Mouse (Mus musculus): ENCODE measurements around the gene Vav3. TPM values are rescaled to one million over a fixed set of nuclear protein-coding genes. Genes with fewer than 3 reads are reported as not detected.
"Not testable (repeated sequence)": the region's sequence is repeated elsewhere in the genome, so short reads cannot be mapped to it uniquely, and the experiment has no call there.

Gene Vav3
- polyA plus RNA-seq, 1 experiment from 2014 or later = 19.7 TPM

DNA sequence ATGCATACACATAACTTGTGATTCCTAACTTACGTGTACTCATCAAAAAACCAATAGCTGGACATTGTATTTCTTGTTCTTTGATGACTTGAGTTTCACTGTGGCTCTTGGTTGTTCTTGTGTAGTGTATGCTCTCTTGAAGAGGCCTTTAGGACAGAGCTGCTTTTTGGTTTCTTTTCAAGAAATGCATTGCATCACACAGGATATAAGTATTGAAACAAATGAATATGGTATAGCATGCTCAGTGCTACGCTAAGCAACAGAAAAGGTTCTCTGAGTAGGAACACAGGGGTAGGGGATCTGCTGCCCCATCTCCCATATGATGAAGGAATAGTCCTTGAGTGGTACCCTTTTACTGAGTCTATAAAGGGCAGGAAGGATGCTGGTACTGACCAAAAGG is 98.1 kb downstream of the Vav3 start:
- Histone ChIP-seq H3K27me3 (replicated peaks; ENCODE audit: control insufficient read depth, insufficient read depth, low read length) (no peaks in the 10 kb centered on the region), H3K36me3 (ENCODE audit: control insufficient read depth, insufficient read depth, low read length) (no peaks in the 10 kb centered on the region), H3K9me3 (ENCODE audit: control insufficient read depth, low read length) (no peaks in the 10 kb centered on the region), H3K4me2 (ENCODE audit: low read depth, low read length) (no peak overlapping the region), H3K4me3 (ENCODE audit: low read depth, low read length) (no peak overlapping the region), H3K27ac (replicated peaks; ENCODE audit: low read depth, low read length) (no peak overlapping the region), H3K4me1 (ENCODE audit: control insufficient read depth, insufficient read depth, low read length) (no peaks in the 10 kb centered on the region), H3K9ac (ENCODE audit: low read depth, low read length) (no peak overlapping the region)
- 93% methylated on average over 2 of the region's 2 CpGs for WGBS
- no peak for DNase-seq (ENCODE audit: low spot score)
- ATAC-seq (ENCODE audit: low read depth) = no peak

DNA sequence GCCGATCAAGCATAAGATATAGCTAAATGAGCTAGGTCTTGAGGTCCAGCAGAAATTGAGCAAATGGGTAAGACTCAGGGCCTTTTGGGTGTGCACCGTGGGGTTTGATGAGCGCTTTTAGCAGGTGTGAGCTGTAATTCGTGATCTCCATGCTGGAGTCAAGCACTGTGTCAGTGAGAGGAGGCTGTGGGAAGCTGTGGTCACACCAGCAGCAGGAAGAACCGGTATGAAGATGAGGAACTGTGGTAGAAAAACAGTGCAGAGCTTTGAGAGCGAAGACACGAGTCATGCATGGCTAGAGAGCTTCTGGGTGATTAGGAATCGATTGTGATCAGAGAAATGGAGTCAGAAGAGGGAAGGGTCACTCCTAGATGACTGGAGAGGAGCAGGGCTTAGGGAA is 98.8 kb downstream of the Vav3 start:
- no peaks in the 10 kb centered on the region for H3K27me3 ChIP-seq (replicated peaks; ENCODE audit: control insufficient read depth, insufficient read depth, low read length)
- no peaks in the 10 kb centered on the region for H3K9me3 ChIP-seq (ENCODE audit: control insufficient read depth, low read length)
- H3K9ac ChIP-seq (ENCODE audit: low read depth, low read length) = no peak overlapping the region
- no peak for DNase-seq (ENCODE audit: low spot score)
- no peak overlapping the region for H3K4me2 ChIP-seq (ENCODE audit: low read depth, low read length)
- WGBS = 79% methylated on average over 8 of the region's 8 CpGs
- ATAC-seq (ENCODE audit: low read depth) = no peak
- H3K36me3 ChIP-seq (ENCODE audit: control insufficient read depth, insufficient read depth, low read length) = no peaks in the 10 kb centered on the region
- H3K27ac ChIP-seq (replicated peaks; ENCODE audit: low read depth, low read length) = no peak overlapping the region
- no peak overlapping the region for H3K4me3 ChIP-seq (ENCODE audit: low read depth, low read length)
- H3K4me1 ChIP-seq (ENCODE audit: control insufficient read depth, insufficient read depth, low read length) = no peaks in the 10 kb centered on the region

DNA sequence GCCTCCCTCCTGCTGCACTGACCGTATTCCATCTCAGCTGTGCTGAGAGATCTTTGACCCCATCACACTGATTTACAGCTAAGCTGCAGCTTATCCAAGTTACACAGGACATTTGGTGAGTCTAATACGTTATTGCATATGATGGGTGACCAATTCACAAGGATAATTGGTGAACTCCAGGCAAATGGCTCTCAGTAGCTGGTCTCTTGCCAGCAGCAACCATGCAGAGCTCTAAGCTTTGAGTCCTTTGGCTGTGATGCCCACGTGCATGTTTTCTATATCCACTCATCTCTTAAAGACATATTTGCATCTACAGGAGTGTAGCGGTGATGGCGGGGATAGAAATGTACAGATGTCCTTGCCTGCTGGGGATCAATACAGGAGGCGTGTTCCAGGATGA is 99.5 kb downstream of the Vav3 start:
- no peaks in the 10 kb centered on the region for H3K27me3 ChIP-seq (replicated peaks; ENCODE audit: control insufficient read depth, insufficient read depth, low read length)
- no peaks in the 10 kb centered on the region for H3K9me3 ChIP-seq (ENCODE audit: control insufficient read depth, low read length)
- no peak overlapping the region for H3K27ac ChIP-seq (replicated peaks; ENCODE audit: low read depth, low read length)
- DNase-seq (ENCODE audit: low spot score) (no peak), ATAC-seq (ENCODE audit: low read depth) (no peak)
- no peak overlapping the region for H3K9ac ChIP-seq (ENCODE audit: low read depth, low read length)
- H3K36me3 ChIP-seq (ENCODE audit: control insufficient read depth, insufficient read depth, low read length) = no peaks in the 10 kb centered on the region
- no peaks in the 10 kb centered on the region for H3K4me1 ChIP-seq (ENCODE audit: control insufficient read depth, insufficient read depth, low read length)
- H3K4me2 ChIP-seq (ENCODE audit: low read depth, low read length) = no peak overlapping the region
- no peak overlapping the region for H3K4me3 ChIP-seq (ENCODE audit: low read depth, low read length)
- WGBS = 81% methylated on average over 6 of the region's 6 CpGs

DNA sequence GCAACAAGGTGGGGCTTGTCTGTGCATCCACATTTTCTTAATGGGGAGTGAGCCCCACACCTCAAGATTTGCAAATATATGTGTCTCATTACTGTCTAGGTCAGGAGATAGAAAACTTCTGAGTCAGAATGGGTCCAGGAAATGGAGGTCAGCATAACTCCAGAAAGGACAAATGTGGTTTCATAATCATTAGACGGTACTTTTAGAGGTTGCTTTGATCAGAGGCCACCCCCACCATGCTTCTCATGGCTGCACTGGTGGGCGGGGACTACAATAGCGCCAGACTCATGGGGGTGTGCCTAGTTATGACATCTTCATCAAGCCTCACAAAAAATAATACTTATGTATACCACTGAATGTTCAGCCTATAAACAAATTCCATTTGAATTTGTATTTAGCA is 103.6 kb downstream of the Vav3 start:
- H3K4me3 ChIP-seq (ENCODE audit: low read depth, low read length) = no peak overlapping the region
- H3K27ac ChIP-seq (replicated peaks; ENCODE audit: low read depth, low read length) = no peak overlapping the region
- 83% methylated on average over 3 of the region's 3 CpGs for WGBS
- DNase-seq (ENCODE audit: low spot score) (no peak), ATAC-seq (ENCODE audit: low read depth) (no peak)
- H3K27me3 ChIP-seq (replicated peaks; ENCODE audit: control insufficient read depth, insufficient read depth, low read length) = no peaks in the 10 kb centered on the region
- no peaks in the 10 kb centered on the region for H3K36me3 ChIP-seq (ENCODE audit: control insufficient read depth, insufficient read depth, low read length)
- no peak overlapping the region for H3K4me2 ChIP-seq (ENCODE audit: low read depth, low read length)
- no peaks in the 10 kb centered on the region for H3K4me1 ChIP-seq (ENCODE audit: control insufficient read depth, insufficient read depth, low read length)
- H3K9me3 ChIP-seq (ENCODE audit: control insufficient read depth, low read length) = no peaks in the 10 kb centered on the region
- no peak overlapping the region for H3K9ac ChIP-seq (ENCODE audit: low read depth, low read length)

DNA sequence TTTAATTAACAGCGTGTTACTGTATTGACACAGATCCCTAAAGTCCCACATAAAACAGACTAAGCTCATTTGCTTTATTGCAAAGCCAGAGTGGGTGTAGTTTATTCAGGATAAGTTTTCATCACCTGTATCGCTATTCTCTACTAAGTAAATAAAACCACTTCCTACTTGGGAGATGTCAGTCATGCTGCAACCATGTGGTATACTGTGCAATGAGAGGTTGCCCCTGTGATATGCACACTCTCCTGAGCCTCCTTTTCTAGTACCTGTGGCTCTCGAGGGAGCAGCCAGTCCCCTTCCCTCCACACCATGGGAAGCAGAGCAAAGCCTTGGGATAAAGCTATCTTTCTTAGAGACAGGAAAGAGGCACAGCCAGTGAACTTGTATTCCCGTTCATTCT is 106.5 kb downstream of the Vav3 start:
- H3K27ac ChIP-seq (replicated peaks; ENCODE audit: low read depth, low read length) = no peak overlapping the region
- ATAC-seq (ENCODE audit: low read depth) (no peak), DNase-seq (ENCODE audit: low spot score) (no peak)
- H3K27me3 ChIP-seq (replicated peaks; ENCODE audit: control insufficient read depth, insufficient read depth, low read length) = no peaks in the 10 kb centered on the region
- no peak overlapping the region for H3K4me3 ChIP-seq (ENCODE audit: low read depth, low read length)
- H3K36me3 ChIP-seq (ENCODE audit: control insufficient read depth, insufficient read depth, low read length) = no peaks in the 10 kb centered on the region
- H3K9me3 ChIP-seq (ENCODE audit: control insufficient read depth, low read length) = no peaks in the 10 kb centered on the region
- no peaks in the 10 kb centered on the region for H3K4me1 ChIP-seq (ENCODE audit: control insufficient read depth, insufficient read depth, low read length)
- no peak overlapping the region for H3K9ac ChIP-seq (ENCODE audit: low read depth, low read length)
- H3K4me2 ChIP-seq (ENCODE audit: low read depth, low read length) = no peak overlapping the region
- 67% methylated on average over 4 of the region's 4 CpGs for WGBS

DNA sequence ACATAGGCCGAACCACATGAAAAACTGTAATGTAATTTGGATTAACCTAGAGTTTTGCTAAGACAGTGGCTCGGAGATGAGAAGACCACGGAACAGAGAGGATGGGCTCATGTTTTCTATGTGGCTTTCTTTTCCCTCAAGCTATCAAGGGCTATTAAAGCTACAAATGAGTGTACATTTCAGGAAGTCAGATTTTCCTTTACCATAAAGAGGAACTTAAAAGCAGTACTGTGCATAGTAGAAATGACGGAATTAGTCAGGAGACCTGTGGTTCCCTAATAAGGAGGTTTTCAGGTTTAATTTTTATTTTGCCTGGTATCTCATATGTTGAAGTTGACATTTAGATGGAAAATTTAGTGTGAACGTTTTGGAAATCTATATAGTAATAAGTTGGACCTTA is 107.8 kb downstream of the Vav3 start:
- not testable (repeated sequence) for H3K4me3 ChIP-seq (ENCODE audit: low read depth, low read length)

DNA sequence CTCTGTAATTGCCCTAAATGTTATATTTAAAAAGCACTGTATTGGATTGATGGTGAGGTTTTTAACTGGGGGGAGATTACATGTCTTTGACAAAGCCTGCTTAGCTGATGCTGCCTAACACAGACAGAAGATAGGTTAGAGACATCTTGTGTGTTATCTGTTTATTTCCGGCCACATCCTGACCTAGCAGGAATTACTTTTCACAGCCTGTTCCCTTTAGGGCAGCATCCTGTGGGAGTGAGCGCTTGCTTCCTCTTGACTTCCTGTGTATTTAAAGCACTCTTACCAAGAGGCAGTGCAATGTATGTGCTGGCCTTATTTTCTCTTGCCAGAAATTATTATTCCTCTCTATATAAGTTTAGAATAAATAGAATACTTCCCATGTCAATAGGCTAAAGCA is 111.5 kb downstream of the Vav3 start:
- H3K4me3 ChIP-seq (ENCODE audit: low read depth, low read length) = no peak overlapping the region
- 55% methylated on average over 2 of the region's 2 CpGs for WGBS
- no peaks in the 10 kb centered on the region for H3K36me3 ChIP-seq (ENCODE audit: control insufficient read depth, insufficient read depth, low read length)
- no peak overlapping the region for H3K9ac ChIP-seq (ENCODE audit: low read depth, low read length)
- ATAC-seq (ENCODE audit: low read depth) = no peak
- H3K27me3 ChIP-seq (replicated peaks; ENCODE audit: control insufficient read depth, insufficient read depth, low read length) = no peaks in the 10 kb centered on the region
- no peaks in the 10 kb centered on the region for H3K4me1 ChIP-seq (ENCODE audit: control insufficient read depth, insufficient read depth, low read length)
- H3K27ac ChIP-seq (replicated peaks; ENCODE audit: low read depth, low read length) = no peak overlapping the region
- H3K9me3 ChIP-seq (ENCODE audit: control insufficient read depth, low read length) = no peaks in the 10 kb centered on the region
- no peak overlapping the region for H3K4me2 ChIP-seq (ENCODE audit: low read depth, low read length)
- no peak for DNase-seq (ENCODE audit: low spot score)

More for the DNA sequence above, 107.8 kb downstream of the Vav3 start:
- not testable (repeated sequence) for H3K27ac ChIP-seq (replicated peaks; ENCODE audit: low read depth, low read length); H3K4me2 ChIP-seq (ENCODE audit: low read depth, low read length); H3K27me3 ChIP-seq (replicated peaks; ENCODE audit: control insufficient read depth, insufficient read depth, low read length); H3K9ac ChIP-seq (ENCODE audit: low read depth, low read length); ATAC-seq (ENCODE audit: low read depth); H3K9me3 ChIP-seq (ENCODE audit: control insufficient read depth, low read length); H3K36me3 ChIP-seq (ENCODE audit: control insufficient read depth, insufficient read depth, low read length); DNase-seq (ENCODE audit: low spot score); H3K4me1 ChIP-seq (ENCODE audit: control insufficient read depth, insufficient read depth, low read length)
- 76% methylated on average over 5 of the region's 5 CpGs for WGBS

DNA sequence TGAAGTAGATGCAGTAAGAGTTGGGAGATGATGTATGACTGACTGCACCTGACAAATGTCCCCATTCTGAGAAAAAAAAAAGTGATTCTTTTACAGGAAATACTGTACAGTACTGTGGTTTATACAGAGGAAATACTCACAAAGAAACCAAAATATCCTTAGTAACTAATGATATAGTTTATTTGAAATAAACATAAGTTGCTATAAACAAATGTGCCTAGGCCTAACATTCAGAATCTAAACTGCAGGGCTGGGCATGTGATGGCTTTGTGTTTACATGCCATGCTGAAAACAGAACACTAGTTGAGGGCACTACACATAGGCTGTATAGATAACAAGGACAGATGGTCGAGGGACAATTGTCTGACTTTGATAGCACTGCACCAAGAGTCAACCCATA is 114.2 kb downstream of the Vav3 start:
- ATAC-seq (ENCODE audit: low read depth) = no peak
- H3K9ac ChIP-seq (ENCODE audit: low read depth, low read length) = no peak overlapping the region
- no peaks in the 10 kb centered on the region for H3K9me3 ChIP-seq (ENCODE audit: control insufficient read depth, low read length)
- no peak overlapping the region for H3K4me2 ChIP-seq (ENCODE audit: low read depth, low read length)
- DNase-seq (ENCODE audit: low spot score) = no peak
- no peaks in the 10 kb centered on the region for H3K27me3 ChIP-seq (replicated peaks; ENCODE audit: control insufficient read depth, insufficient read depth, low read length)
- H3K36me3 ChIP-seq (ENCODE audit: control insufficient read depth, insufficient read depth, low read length) = no peaks in the 10 kb centered on the region
- 60% methylated on average over 1 of the region's 1 CpGs for WGBS
- H3K27ac ChIP-seq (replicated peaks; ENCODE audit: low read depth, low read length) = no peak overlapping the region
- H3K4me1 ChIP-seq (ENCODE audit: control insufficient read depth, insufficient read depth, low read length) = no peaks in the 10 kb centered on the region
- H3K4me3 ChIP-seq (ENCODE audit: low read depth, low read length) = no peak overlapping the region

DNA sequence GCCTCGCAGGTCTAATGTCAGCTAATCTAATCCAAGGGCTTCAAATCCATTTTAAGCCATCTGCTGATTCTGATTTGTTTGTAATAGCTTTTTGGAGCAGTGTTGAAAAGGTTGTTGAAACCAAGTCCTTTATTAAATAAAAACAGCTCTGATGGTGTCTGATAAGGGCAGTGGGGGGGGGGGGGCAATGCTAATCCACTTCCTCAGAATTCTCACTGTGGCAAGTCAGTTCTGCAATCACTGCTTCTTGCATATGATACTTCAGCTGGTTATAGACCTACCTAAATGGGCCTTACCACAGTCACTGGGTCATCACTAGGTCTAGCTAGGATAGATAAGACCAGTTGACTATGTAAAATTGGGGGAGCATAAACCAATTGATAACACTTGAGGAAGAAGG is 115.9 kb downstream of the Vav3 start:
- no peak overlapping the region for H3K4me3 ChIP-seq (ENCODE audit: low read depth, low read length)
- no peak overlapping the region for H3K9ac ChIP-seq (ENCODE audit: low read depth, low read length)
- no peaks in the 10 kb centered on the region for H3K4me1 ChIP-seq (ENCODE audit: control insufficient read depth, insufficient read depth, low read length)
- no peak for DNase-seq (ENCODE audit: low spot score)
- no peaks in the 10 kb centered on the region for H3K27me3 ChIP-seq (replicated peaks; ENCODE audit: control insufficient read depth, insufficient read depth, low read length)
- no peaks in the 10 kb centered on the region for H3K9me3 ChIP-seq (ENCODE audit: control insufficient read depth, low read length)
- H3K27ac ChIP-seq (replicated peaks; ENCODE audit: low read depth, low read length) = no peak overlapping the region
- WGBS = 82% methylated on average over 1 of the region's 1 CpGs
- no peak for ATAC-seq (ENCODE audit: low read depth)
- no peak overlapping the region for H3K4me2 ChIP-seq (ENCODE audit: low read depth, low read length)
- H3K36me3 ChIP-seq (ENCODE audit: control insufficient read depth, insufficient read depth, low read length) = no peaks in the 10 kb centered on the region

All from embryonic facial prominence, embryonic 14.5 days (tissue).